Mouse (Mus musculus): ENCODE results near the gene R3hdml. TPM values are rescaled to one million over a fixed set of nuclear protein-coding genes. Genes with fewer than 3 reads are reported as not detected.

Gene R3hdml
- total and polyA plus RNA-seq, 3 experiments, result not detected

- Histone ChIP-seq H3K9ac (ENCODE audit: control insufficient read depth, low read depth, low read length, poor library complexity, severe bottlenecking) (no peak overlapping the region), H3K27ac (ENCODE audit: control insufficient read depth, low read depth, low read length) (no peak overlapping the region), H3K27me3 (ENCODE audit: control insufficient read depth in 1 of 2, insufficient read depth in 2 of 2, low read length in 2 of 2) (peaks cover 14 to 28% of the 10 kb centered on the region in 2 experiments), H3K4me1 (ENCODE audit: control insufficient read depth in 1 of 2, insufficient read depth in 2 of 2, low read length in 2 of 2) (no peaks in the 10 kb centered on the region), H3K79me2 (ENCODE audit: control insufficient read depth, insufficient read depth, low read length, poor library complexity) (no peaks in the 10 kb centered on the region), H3K9me3 (replicated peaks; ENCODE audit: insufficient read depth, low read length) (no peaks in the 10 kb centered on the region), H3K36me3 (ENCODE audit: control insufficient read depth in 1 of 2, insufficient read depth in 2 of 2, low read length in 2 of 2) (no peaks in the 10 kb centered on the region), H3K4me3 (ENCODE audit: control insufficient read depth in 1 of 2, insufficient read depth in 1 of 2, low read depth in 2 of 2, low read length in 2 of 2) (no peak overlapping the region)
- DNase-seq (ENCODE audit: low read depth, low spot score), result no peak
- no peak for TF ChIP-seq KAT2A (conservative IDR thresholded peaks at IDR 0.05; ENCODE audit: low read depth, low read length)
- TF ChIP-seq CHD2 (IDR thresholded peaks at IDR 0.05; ENCODE audit: low read length), result no peak
- no peak for TF ChIP-seq MAFK (IDR thresholded peaks at IDR 0.05; ENCODE audit: borderline replicate concordance, low read depth, low read length)
- no peak for TF ChIP-seq MEF2A (IDR thresholded peaks at IDR 0.05; ENCODE audit: extremely low read depth, insufficient replicate concordance, low read depth, low read length, poor library complexity, severe bottlenecking)
- no peak for TF ChIP-seq TBP (IDR thresholded peaks at IDR 0.05; ENCODE audit: low read depth, low read length)
- no peak for TF ChIP-seq SMC3 (IDR thresholded peaks at IDR 0.05; ENCODE audit: low read depth, low read length)
- no peak for TF ChIP-seq GABPA (IDR thresholded peaks at IDR 0.05; ENCODE audit: low read depth, low read length)
Measured at GRCm38 (mm10) chr2:163503191-163503590, 11.1 kb downstream of the R3hdml start.

GRCm38 (mm10) chr2:163506300-163507004, 14.3 kb downstream of the R3hdml start, which contains the start of gene Hnf4a:
Hnf4a (plus strand) TSS chr2:163506808.
- Histone ChIP-seq H3K27me3 (ENCODE audit: control insufficient read depth in 1 of 2, insufficient read depth in 2 of 2, low read length in 2 of 2) (peaks cover 13 to 27% of the 10 kb centered on the region in 2 experiments), H3K9ac (ENCODE audit: control insufficient read depth, low read depth, low read length, poor library complexity, severe bottlenecking) (no peak within 1 kb of the TSS), H3K4me3 (ENCODE audit: control insufficient read depth in 1 of 2, insufficient read depth in 1 of 2, low read depth in 2 of 2, low read length in 2 of 2) (no peak within 1 kb of the TSS)

GRCm38 (mm10) chr2:163525761-163526243, 33.7 kb downstream of the R3hdml start:
- no peak overlapping the region for H3K4me3 ChIP-seq (ENCODE audit: control insufficient read depth in 1 of 2, insufficient read depth in 1 of 2, low read depth in 2 of 2, low read length in 2 of 2)
- peaks cover 15 to 24% of the 10 kb centered on the region in 2 experiments for H3K4me1 ChIP-seq (ENCODE audit: control insufficient read depth in 1 of 2, insufficient read depth in 2 of 2, low read length in 2 of 2)
- DNase-seq (ENCODE audit: low read depth, low spot score), result peak; percentile 72
- no peaks in the 10 kb centered on the region for H3K27me3 ChIP-seq (ENCODE audit: control insufficient read depth in 1 of 2, insufficient read depth in 2 of 2, low read length in 2 of 2)
- H3K79me2 ChIP-seq (ENCODE audit: control insufficient read depth, insufficient read depth, low read length, poor library complexity), result no peaks in the 10 kb centered on the region
- H3K9ac ChIP-seq (ENCODE audit: control insufficient read depth, low read depth, low read length, poor library complexity, severe bottlenecking), result no peak overlapping the region
- H3K9me3 ChIP-seq (replicated peaks; ENCODE audit: insufficient read depth, low read length), result no peaks in the 10 kb centered on the region
- H3K36me3 ChIP-seq (ENCODE audit: control insufficient read depth in 1 of 2, insufficient read depth in 2 of 2, low read length in 2 of 2), result peaks cover 0 to 23% of the 10 kb centered on the region in 2 experiments; a peak in 2 of 4 replicates
- H3K27ac ChIP-seq (ENCODE audit: control insufficient read depth, low read depth, low read length), result peak overlapping the region; percentile 54; the same call in 1 of the 2 replicates
- TF ChIP-seq UBTF (IDR thresholded peaks at IDR 0.05; ENCODE audit: borderline replicate concordance, insufficient read depth, low read depth, low read length), result no peak
- TF ChIP-seq ZC3H11A (IDR thresholded peaks at IDR 0.05; ENCODE audit: low read depth, low read length), result peak; percentile 29; the same call in 1 of the 2 replicates
- TF ChIP-seq RAD21 (IDR thresholded peaks at IDR 0.05; ENCODE audit: low read depth, low read length), result no peak
- TF ChIP-seq TCF12 (IDR thresholded peaks at IDR 0.05; ENCODE audit: low read depth, low read length), result peak; percentile 89
- peak; percentile 43 for TF ChIP-seq TAL1 (IDR thresholded peaks at IDR 0.05; ENCODE audit: low read length)
- peak; percentile 5 to 24 (median 8); a peak in 2 of 6 replicates for TF ChIP-seq CTCF (IDR thresholded peaks at IDR 0.05 in 2 of 3, conservative IDR thresholded peaks at IDR 0.05 in 1 of 3; ENCODE audit: control insufficient read depth in 1 of 3, insufficient read depth in 1 of 3, low read depth in 2 of 3, low read length in 3 of 3, poor library complexity in 1 of 3, severe bottlenecking in 1 of 3)
- TF ChIP-seq SIN3A (IDR thresholded peaks at IDR 0.05; ENCODE audit: low read length), result peak; percentile 68
- TF ChIP-seq USF2 (IDR thresholded peaks at IDR 0.05; ENCODE audit: borderline replicate concordance in 1 of 2, insufficient read depth in 1 of 2, low read depth in 1 of 2, low read length in 2 of 2), result no peak
- peak; percentile 72 for TF ChIP-seq USF1 (IDR thresholded peaks at IDR 0.05; ENCODE audit: low read depth, low read length)
- peak; percentile 92 to 98 for TF ChIP-seq EP300 (IDR thresholded peaks at IDR 0.05; ENCODE audit: low read depth in 1 of 2, low read length in 2 of 2)
- TF ChIP-seq JUND (IDR thresholded peaks at IDR 0.05; ENCODE audit: low read depth, low read length), result no peak
- TF ChIP-seq BHLHE40 (IDR thresholded peaks at IDR 0.05; ENCODE audit: borderline replicate concordance, low read depth, low read length), result peak; percentile 62; the same call in 1 of the 2 replicates
- peak; percentile 23; the same call in 1 of the 2 replicates for TF ChIP-seq MXI1 (IDR thresholded peaks at IDR 0.05; ENCODE audit: low read depth, low read length)
- peak; percentile 79 for TF ChIP-seq ETS1 (IDR thresholded peaks at IDR 0.05; ENCODE audit: low read depth, low read length)
- peak; percentile 96 for TF ChIP-seq GATA1 (IDR thresholded peaks at IDR 0.05; ENCODE audit: low read depth, low read length)
- no peak for TF ChIP-seq POLR2AphosphoS2 (IDR thresholded peaks at IDR 0.05; ENCODE audit: low read length)

More at GRCm38 (mm10) chr2:163506300-163507004, 14.3 kb downstream of the R3hdml start, which contains the start of gene Hnf4a:
- Histone ChIP-seq H3K27ac (ENCODE audit: control insufficient read depth, low read depth, low read length) (no peak within 1 kb of the TSS), H3K9me3 (replicated peaks; ENCODE audit: insufficient read depth, low read length) (no peaks in the 10 kb centered on the region), H3K4me1 (ENCODE audit: control insufficient read depth in 1 of 2, insufficient read depth in 2 of 2, low read length in 2 of 2) (no peaks in the 10 kb centered on the region), H3K79me2 (ENCODE audit: control insufficient read depth, insufficient read depth, low read length, poor library complexity) (no peaks in the 10 kb centered on the region), H3K36me3 (ENCODE audit: control insufficient read depth in 1 of 2, insufficient read depth in 2 of 2, low read length in 2 of 2) (no peaks in the 10 kb centered on the region)
- TF ChIP-seq TBP (IDR thresholded peaks at IDR 0.05; ENCODE audit: low read depth, low read length), result peak; percentile 74
- no peak for TF ChIP-seq USF1 (IDR thresholded peaks at IDR 0.05; ENCODE audit: low read depth, low read length)
- TF ChIP-seq MEF2A (IDR thresholded peaks at IDR 0.05; ENCODE audit: extremely low read depth, insufficient replicate concordance, low read depth, low read length, poor library complexity, severe bottlenecking), result no peak
- DNase-seq (ENCODE audit: low read depth, low spot score), result no peak
